In genomic region chr11:87083712-87084111, GRCm38 (mm10) we compare ENCODE assay signal across 1 mouse cellular context.
TF ChIP-seq lines count a peak whose summit lies in the region.

No protein-coding gene starts in this region.

TF ChIP-seq in MEL, 35 proteins besides CTCF, POLR2A, EP300 and RAD21:
- TF ChIP-seq ZNF384 (IDR thresholded peaks at IDR 0.05; ENCODE audit: low read depth, low read length) = peak; percentile 54; the same call in 1 of the 2 replicates
- TF ChIP-seq POLR2AphosphoS2 (IDR thresholded peaks at IDR 0.05; ENCODE audit: low read length) = no peak
- no peak for TF ChIP-seq TAL1 (IDR thresholded peaks at IDR 0.05; ENCODE audit: low read length)
